In the genomic region with DNA sequence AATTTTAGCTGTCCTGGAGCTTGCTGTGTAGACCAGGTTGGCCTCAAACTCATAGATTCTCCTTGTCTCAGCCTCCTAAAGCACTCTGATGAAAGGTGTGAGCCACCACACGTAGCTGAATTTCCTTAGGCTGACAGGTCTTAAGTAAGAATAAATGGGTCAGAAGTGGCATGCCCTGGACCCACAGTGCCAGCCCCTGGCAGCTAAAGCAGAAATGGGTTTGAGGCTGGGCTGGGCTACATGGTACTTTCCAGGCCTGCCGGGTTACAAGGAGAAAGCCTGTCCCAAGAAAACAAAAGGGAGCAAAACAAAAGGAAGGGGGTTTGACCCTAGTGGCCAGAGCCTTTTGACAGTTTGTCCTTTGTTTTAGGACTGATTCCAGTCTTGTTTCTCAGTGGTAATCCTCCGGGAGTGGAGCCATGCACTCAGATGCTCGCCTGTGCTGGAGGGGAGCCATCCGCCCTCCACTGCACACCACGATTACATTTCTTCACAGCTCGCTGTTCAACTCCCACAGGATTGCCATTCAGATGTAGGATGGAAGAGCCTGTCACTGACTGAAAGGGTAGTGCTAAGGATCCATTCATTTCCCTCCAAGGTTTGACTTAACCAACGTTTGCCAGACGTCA, we compare ENCODE assay signal across 10 mouse cellular contexts. TPM values are rescaled to one million over a fixed set of nuclear protein-coding genes. Genes with fewer than 3 reads are reported as not detected.
DNase-seq lines count a peak whose midpoint lies in the region; ATAC-seq lines count a peak whose summit lies in the region.
"Had no signal": no experiment of that assay in that cellular context is flagged by ENCODE, and none has a peak within 500 bp of the region (broad histone marks: within the 10 kb centered on the region; RNA-seq: fewer than 3 reads in every experiment).

No protein-coding gene starts in this region.

- peaks cover 76% of the 10 kb centered on the region for H3K36me3 ChIP-seq in hindbrain, embryonic 10.5 days
- H3K36me3 ChIP-seq in hindbrain, embryonic 12.5 days, result peaks cover 20% of the 10 kb centered on the region

- H3K4me2 ChIP-seq in hindbrain, embryonic 12.5 days (replicated peaks), result no peak overlapping the region
- H3K4me2 ChIP-seq: liver, embryonic 12.5 days had no signal

- no peak overlapping the region; the same call in 1 of the 2 replicates for H3K9ac ChIP-seq in hindbrain, embryonic 12.5 days
- H3K9ac ChIP-seq: liver, embryonic 12.5 days had no signal

- intact Hi-C loops in gastrocnemius, postnatal 14 days (cut with DNase I; ENCODE audit: low total_unique reads), result no loop called here

- 23% methylated on average over 9 of the region's 9 CpGs for WGBS in hindbrain, embryonic 10.5 days
- 24% methylated on average over 9 of the region's 9 CpGs for WGBS in hindbrain, embryonic 12.5 days

- peak; percentile 9 for DNase-seq in hindbrain, embryonic 10.5 days (ENCODE audit: low spot score)
- DNase-seq in embryo, embryonic 10.5 days (ENCODE audit: low spot score), result peak; percentile 2
- peak; percentile 52 for DNase-seq in layer of hippocampus, adult 9-10 months (ENCODE audit: low spot score)
- DNase-seq in right cerebral cortex, postnatal 10 days (ENCODE audit: low spot score in 2 of 2), result peak; percentile 61 to 72
- no peak for DNase-seq in testis, postnatal 14 days (ENCODE audit: low spot score)
- DNase-seq in gastrocnemius, postnatal 14 days, result no peak
- no peak for DNase-seq in lung, postnatal 10 days

- H3K27me3 ChIP-seq in hindbrain, embryonic 10.5 days (ENCODE audit: insufficient read depth, poor library complexity, severe bottlenecking), result no peaks in the 10 kb centered on the region
- H3K27me3 ChIP-seq in hindbrain, embryonic 12.5 days, result no peaks in the 10 kb centered on the region
- H3K27me3 ChIP-seq: liver, embryonic 12.5 days had no signal

- H3K27ac ChIP-seq in hindbrain, embryonic 10.5 days, result no peak overlapping the region
- no peak overlapping the region for H3K27ac ChIP-seq in hindbrain, embryonic 12.5 days
- H3K27ac ChIP-seq: forebrain, embryonic 10.5 days; liver, embryonic 12.5 days had no signal

- no peaks in the 10 kb centered on the region for H3K9me3 ChIP-seq in hindbrain, embryonic 10.5 days
- H3K9me3 ChIP-seq in hindbrain, embryonic 12.5 days (replicated peaks), result no peaks in the 10 kb centered on the region
- H3K9me3 ChIP-seq: forebrain, embryonic 10.5 days; liver, embryonic 12.5 days had no signal

- ATAC-seq in hindbrain, embryonic 12.5 days (ENCODE audit: low FRiP score), result no peak
- ATAC-seq: liver, embryonic 12.5 days had no signal

- H3K4me3 ChIP-seq in hindbrain, embryonic 10.5 days, result no peak overlapping the region
- no peak overlapping the region for H3K4me3 ChIP-seq in hindbrain, embryonic 12.5 days
- H3K4me3 ChIP-seq: forebrain, embryonic 10.5 days; liver, embryonic 12.5 days had no signal

- peaks cover 16% of the 10 kb centered on the region for H3K4me1 ChIP-seq in hindbrain, embryonic 10.5 days (replicated peaks)
- peaks cover 17% of the 10 kb centered on the region for H3K4me1 ChIP-seq in hindbrain, embryonic 12.5 days

RNA-seq across cellular contexts. Expression of a gene that starts 9.6 kb away (rescaled TPM):
- 19.0 and 20.4 TPM in 2 replicates for polyA plus RNA-seq in hindbrain, embryonic 10.5 days (2016; fragmentation: Nextera tagmentation; extraction: Ambion mirVana)
- polyA plus RNA-seq in hindbrain, embryonic 12.5 days (2016; fragmentation: Nextera tagmentation; extraction: Ambion mirVana), result 12.4 and 13.7 TPM in 2 replicates
- total RNA-seq in gastrocnemius, postnatal 14 days (2021), result 10 to 100 TPM in 1 of 2 experiments, 1 to 10 TPM in 1; 8.0 to 10.7 TPM

RNA-seq across cellular contexts. Expression of a gene that starts 39.0 kb away (rescaled TPM):
- 38.3 and 48.2 TPM in 2 replicates for polyA plus RNA-seq in hindbrain, embryonic 10.5 days (2016; fragmentation: Nextera tagmentation; extraction: Ambion mirVana)
- 44.4 and 48.5 TPM in 2 replicates for polyA plus RNA-seq in hindbrain, embryonic 12.5 days (2016; fragmentation: Nextera tagmentation; extraction: Ambion mirVana)
- total RNA-seq in gastrocnemius, postnatal 14 days (2021), result 1 to 10 TPM; 7.9 to 8.4 TPM

RNA-seq across cellular contexts. Expression of a gene that starts 39.5 kb away (rescaled TPM):
- 47.9 and 61.7 TPM in 2 replicates for polyA plus RNA-seq in hindbrain, embryonic 10.5 days (2016; fragmentation: Nextera tagmentation; extraction: Ambion mirVana)
- polyA plus RNA-seq in hindbrain, embryonic 12.5 days (2016; fragmentation: Nextera tagmentation; extraction: Ambion mirVana), result 77.6 and 84.0 TPM in 2 replicates
- total RNA-seq in gastrocnemius, postnatal 14 days (2021), result 10 to 100 TPM; 20.2 to 21.4 TPM

RNA-seq across cellular contexts. Expression of a gene that starts 50.5 kb away (rescaled TPM):
- polyA plus RNA-seq in hindbrain, embryonic 10.5 days (2016; fragmentation: Nextera tagmentation; extraction: Ambion mirVana), result 3.7 and 8.8 TPM in 2 replicates
- polyA plus RNA-seq in hindbrain, embryonic 12.5 days (2016; fragmentation: Nextera tagmentation; extraction: Ambion mirVana), result 4.4 and 7.3 TPM in 2 replicates
- total RNA-seq in gastrocnemius, postnatal 14 days (2021), result under 1 TPM; 0.16 TPM

Comparison
In these comparisons a context has a peak if more than half of its experiments do, and no peak if none do; other contexts are left out.
1. DNase-seq: peak in hindbrain, embryonic 10.5 days (single experiment), embryo, embryonic 10.5 days (single experiment), layer of hippocampus, adult 9-10 months (single experiment) and right cerebral cortex, postnatal 10 days (2 of 2); none in testis, postnatal 14 days (single experiment), gastrocnemius, postnatal 14 days (single experiment) and lung, postnatal 10 days (single experiment).